Mouse (Mus musculus) bone marrow, adult 2 months (tissue): ENCODE results near the gene Arfgap2.

Experiments used
- CTCF ChIP-seq: fragments of 200-500 bp; IDR thresholded peaks from 2 replicates; pipeline ENCODE4 v1.5.1; 2011; ENCODE audit warnings: low read length, control low read depth; ENCODE audit not compliant: control insufficient read depth, insufficient read depth
- POLR2A ChIP-seq: fragments of 200-500 bp; IDR thresholded peaks from 2 replicates; pipeline ENCODE4 v1.6.1; 2011; ENCODE audit warnings: low read depth, mild to moderate bottlenecking, control low read depth, low read length, borderline replicate concordance; ENCODE audit not compliant: control insufficient read depth

- TF ChIP-seq CTCF: no peak
- no peak for TF ChIP-seq POLR2A
Measured at GRCm38 (mm10) chr2:91322490-91322889, 57.7 kb downstream of the Arfgap2 start.
